Mouse (Mus musculus) ES-E14 (cell line): ENCODE data around the gene Slfn8. TPM values are rescaled to one million over a fixed set of nuclear protein-coding genes. Genes with fewer than 3 reads are reported as not detected.

Source experiments
- DNase-seq: peaks from one replicate; pipeline ENCODE4 v3.0.0-alpha.2; 2013; ENCODE audit warnings: low read depth, low spot score
- H3K27ac ChIP-seq: 2 replicates; pipeline ENCODE4 v1.5.1; 2012; ENCODE audit warnings: low read depth, mild to moderate bottlenecking, low read length, moderate library complexity, mixed read lengths; ENCODE audit not compliant: poor library complexity, insufficient read depth, severe bottlenecking
- H3K36me3 ChIP-seq: 2 replicates; pipeline ENCODE4 v1.6.1; 2012; ENCODE audit warnings: mild to moderate bottlenecking, low read length, moderate library complexity, mixed read lengths; ENCODE audit not compliant: control insufficient read depth, poor library complexity, insufficient read depth, severe bottlenecking
- H3K4me1 ChIP-seq, 2 experiments: fragments of 150-350 bp in 1 of 2; sonication (generic) in 1 of 2; 2 replicates each; pipeline ENCODE4 v1.6.1; 2012; ENCODE audit warnings: low read length in 2 of 2, mild to moderate bottlenecking in 1 of 2, mixed read lengths in 1 of 2; ENCODE audit not compliant: control insufficient read depth in 2 of 2, insufficient read depth in 2 of 2, poor library complexity in 1 of 2
- H3K4me3 ChIP-seq, 2 experiments: fragments of 150-350 bp in 1 of 2; sonication (generic) in 1 of 2; 2 replicates each; pipeline ENCODE4 v1.5.1; 2012; ENCODE audit warnings: low read length in 2 of 2, low read depth in 1 of 2, mild to moderate bottlenecking in 1 of 2, mixed read lengths in 1 of 2; ENCODE audit not compliant: insufficient read depth in 1 of 2, poor library complexity in 1 of 2, severe bottlenecking in 1 of 2
- H3K9ac ChIP-seq: 2 replicates; pipeline ENCODE4 v1.6.1; 2012; ENCODE audit warnings: low read depth, mild to moderate bottlenecking, low read length, mixed read lengths; ENCODE audit not compliant: poor library complexity, insufficient read depth, severe bottlenecking
- H3K9me3 ChIP-seq: fragments of 150-350 bp; sonication (generic); 2 replicates; pipeline ENCODE4 v1.6.1; 2012; ENCODE audit warnings: low read depth, mild to moderate bottlenecking, low read length; ENCODE audit not compliant: control insufficient read depth, insufficient read depth
- CHD2 ChIP-seq: IDR thresholded peaks from 2 replicates; pipeline ENCODE4 v1.6.1; 2014; ENCODE audit warnings: mild to moderate bottlenecking, low read depth, low read length, inconsistent platforms
- HCFC1 ChIP-seq: IDR thresholded peaks from 2 replicates; pipeline ENCODE4 v1.6.1; 2012; ENCODE audit warnings: low read length, inconsistent platforms, borderline replicate concordance; ENCODE audit not compliant: insufficient read depth
- MAFK ChIP-seq: IDR thresholded peaks from 2 replicates; pipeline ENCODE4 v1.6.1; 2014; ENCODE audit warnings: mild to moderate bottlenecking, low read depth, low read length, inconsistent platforms; ENCODE audit not compliant: insufficient read depth
- ZC3H11A ChIP-seq: IDR thresholded peaks from 2 replicates; pipeline ENCODE4 v1.6.1; 2012; ENCODE audit warnings: low read depth, mild to moderate bottlenecking, inconsistent platforms, low read length, borderline replicate concordance
- ZNF384 ChIP-seq: IDR thresholded peaks from 2 replicates; pipeline ENCODE4 v1.6.1; 2012; ENCODE audit warnings: low read depth, low read length, inconsistent platforms
- in situ Hi-C, 2 experiments: fragments of 600-800 bp; cut with MboI; formaldehyde crosslinking; loops; one replicate each; pipeline ENCODE4 v1.15.1; 2025; ENCODE audit warnings: low sequenced_read_pairs in 2 of 2, inconsistent platforms in 1 of 2; ENCODE audit not compliant: unreplicated experiment in 2 of 2
- total RNA-seq: library from RNA; depleted of rRNA; stranded (reverse); fragments of 300-350 nt; gene quantifications from 2 replicates; pipeline ENCODE4 v1.2.3, GENCODE M21; 2012

Gene Slfn8
- total RNA-seq, 1 experiment: 2.3 TPM

DNA sequence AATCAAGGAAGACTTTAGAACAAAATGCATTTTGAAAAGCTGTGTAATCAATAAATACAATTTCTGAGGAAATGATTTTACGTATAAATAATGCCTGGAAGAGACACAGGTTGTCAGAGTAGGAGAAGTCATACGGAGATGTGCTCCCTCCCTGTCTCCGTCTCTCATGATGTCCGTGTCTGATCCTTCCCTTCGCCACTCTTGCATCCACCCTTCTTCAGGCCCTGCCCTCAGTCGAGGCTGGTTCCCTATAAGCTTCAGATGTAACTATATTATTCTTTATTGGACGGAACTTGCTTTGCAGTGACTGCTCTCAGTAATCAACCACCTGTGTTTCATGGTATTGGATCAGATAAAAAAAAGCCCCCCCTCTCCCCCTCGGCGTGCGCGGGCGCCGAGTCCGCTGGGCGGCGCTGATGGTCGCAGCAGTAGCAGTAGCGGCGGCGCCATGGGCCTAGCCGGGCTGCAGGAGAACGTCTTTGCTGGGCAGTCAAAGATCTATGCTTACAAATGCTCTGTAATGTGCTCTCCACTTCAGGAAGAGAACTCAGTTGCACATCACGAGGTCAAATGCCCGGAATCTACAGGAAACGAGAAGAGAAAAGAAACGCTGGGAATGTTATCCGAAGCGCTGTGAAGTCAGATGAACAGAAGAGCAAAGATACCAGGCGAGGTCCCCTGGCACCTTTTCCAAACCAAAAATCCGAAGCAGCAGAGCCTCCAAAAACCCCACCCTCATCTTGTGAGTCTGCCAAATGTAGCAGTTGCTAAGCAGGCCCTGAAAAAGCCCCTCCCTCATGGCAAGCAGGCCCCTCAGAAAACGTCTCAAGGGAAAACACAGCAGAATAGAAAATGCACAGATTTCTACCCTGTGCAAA, 49.7 kb downstream of the Slfn8 start:
- in situ Hi-C loops: no loop called here
- TF ChIP-seq MAFK (no peak), ZC3H11A (no peak), ZNF384 (no peak), HCFC1 (no peak), CHD2 (no peak)
- H3K4me1 ChIP-seq: 0 out of 4 replicates have a peak, but pooled peaks cover 0 to 1% of the 10 kb centered on the region in 2 experiments
- no peak for DNase-seq
- H3K36me3 ChIP-seq: no peaks in the 10 kb centered on the region
- no peak overlapping the region for H3K27ac ChIP-seq
- H3K4me3 ChIP-seq: peak overlapping the region in 1 of 2 experiments; percentile 36; a peak in 1 of 4 replicates
- H3K9ac ChIP-seq: no peak overlapping the region
- H3K9me3 ChIP-seq: no peaks in the 10 kb centered on the region

DNA sequence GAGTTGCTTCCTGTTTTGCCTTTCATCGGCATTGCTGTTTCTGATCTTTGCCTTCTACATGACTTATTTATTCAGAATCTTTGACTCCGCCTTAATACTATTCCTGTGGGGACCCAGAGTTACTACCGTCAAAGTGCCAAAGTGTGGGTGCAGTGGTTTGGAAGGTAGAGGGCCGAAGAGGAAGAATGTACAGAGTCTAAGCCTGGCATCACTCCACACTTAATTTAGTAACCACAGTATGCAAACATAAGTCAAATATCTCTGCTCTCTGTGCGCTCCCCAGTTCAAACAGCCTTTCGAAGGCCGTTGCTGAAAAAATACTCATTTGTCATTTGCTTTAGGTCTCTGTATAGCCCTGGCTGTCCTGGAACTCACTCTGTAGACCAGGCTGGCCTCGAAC, 58.4 kb downstream of the Slfn8 start:
- in situ Hi-C loops: no loop called here
- no peak for TF ChIP-seq HCFC1
- TF ChIP-seq MAFK: no peak
- no peak for TF ChIP-seq ZNF384
- no peak for TF ChIP-seq CHD2
- Histone ChIP-seq H3K4me3 (no peak overlapping the region), H3K4me1 (0 out of 4 replicates have a peak, but pooled peaks cover 0 to 3% of the 10 kb centered on the region in 2 experiments), H3K9me3 (no peaks in the 10 kb centered on the region), H3K27ac (no peak overlapping the region), H3K36me3 (no peaks in the 10 kb centered on the region), H3K9ac (no peak overlapping the region)
- DNase-seq: no peak

DNA sequence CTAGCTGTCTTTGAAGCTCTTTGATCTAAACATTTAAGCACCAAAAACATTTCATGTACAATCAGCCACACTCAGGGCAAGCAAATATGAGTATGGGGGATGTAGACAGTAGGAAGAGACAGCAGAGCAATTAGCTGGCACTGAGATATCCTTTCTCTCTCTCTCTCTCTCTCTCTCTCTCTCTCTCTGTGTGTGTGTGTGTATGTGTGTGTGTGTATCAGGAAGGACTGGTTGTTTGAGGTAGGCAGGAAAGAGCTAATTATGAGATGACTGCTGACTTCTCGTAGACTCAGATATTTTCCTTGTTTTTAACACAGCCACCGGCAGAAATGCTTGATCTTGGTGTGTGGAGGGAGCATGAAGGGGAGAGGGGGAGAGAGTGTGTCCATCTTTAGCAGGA, 58.9 kb downstream of the Slfn8 start:
- Histone ChIP-seq H3K36me3 (no peaks in the 10 kb centered on the region), H3K4me3 (no peak overlapping the region), H3K27ac (no peak overlapping the region), H3K4me1 (peaks cover 3% of the 10 kb centered on the region in 2 experiments; a peak in 2 of 4 replicates), H3K9me3 (no peaks in the 10 kb centered on the region), H3K9ac (no peak overlapping the region)
- TF ChIP-seq ZNF384: no peak
- no peak for TF ChIP-seq CHD2
- no peak for TF ChIP-seq ZC3H11A
- TF ChIP-seq HCFC1: no peak
- no peak for TF ChIP-seq MAFK
- no peak for DNase-seq
- in situ Hi-C loops: no loop called here

DNA sequence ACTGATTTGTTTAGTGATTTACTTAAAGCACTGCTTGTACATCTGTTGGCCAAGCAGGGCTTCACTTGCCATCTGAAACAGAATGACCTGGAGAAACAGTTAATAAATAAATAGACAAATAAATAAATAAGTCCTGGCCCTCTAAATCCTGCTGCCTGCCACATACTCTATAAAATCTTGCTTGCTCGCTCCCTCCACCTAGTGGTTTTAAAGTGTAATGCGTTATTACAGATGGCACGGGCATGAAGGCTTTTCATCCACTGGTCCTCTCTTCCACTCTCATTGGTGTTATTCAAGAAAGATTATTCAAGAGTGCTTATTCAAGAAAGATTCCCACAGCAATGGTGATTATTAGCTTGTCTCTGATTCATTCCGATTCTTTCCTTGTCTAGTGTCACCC, 61.0 kb downstream of the Slfn8 start:
- Histone ChIP-seq H3K36me3 (no peaks in the 10 kb centered on the region), H3K4me3 (no peak overlapping the region), H3K9me3 (no peaks in the 10 kb centered on the region), H3K4me1 (peaks cover 1 to 3% of the 10 kb centered on the region in 2 experiments; a peak in 3 of 4 replicates), H3K27ac (no peak overlapping the region), H3K9ac (no peak overlapping the region)
- no peak for TF ChIP-seq ZC3H11A
- TF ChIP-seq ZNF384: no peak
- no peak for TF ChIP-seq MAFK
- TF ChIP-seq HCFC1: no peak
- DNase-seq: peak; percentile 36
- in situ Hi-C loops: no loop called here
